In the genomic region with DNA sequence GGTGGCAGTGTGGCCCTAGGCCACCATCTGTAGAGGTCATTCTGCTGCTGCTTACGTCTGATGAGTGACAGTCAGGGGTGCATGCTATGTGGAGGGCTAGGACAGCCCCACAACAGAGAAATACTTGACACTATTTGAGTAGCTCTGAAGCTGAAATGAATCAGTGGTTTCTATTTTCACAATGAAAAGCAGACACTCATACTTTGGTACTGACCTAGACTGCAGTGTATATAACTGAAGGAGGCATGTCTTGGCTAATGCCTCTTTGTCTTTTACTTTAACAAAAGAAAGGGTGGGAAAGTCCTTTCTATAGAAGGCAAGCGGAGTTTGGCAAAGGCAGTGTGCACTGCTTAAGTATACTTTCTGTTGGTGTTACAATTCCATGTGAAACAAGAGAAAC, we compare ENCODE assay signal across 17 mouse cellular contexts.
"Had no signal": no experiment of that assay in that cellular context is flagged by ENCODE, and none has a peak within 500 bp of the region (broad histone marks: within the 10 kb centered on the region; RNA-seq: fewer than 3 reads in every experiment).

No protein-coding gene starts in this region.

- H3K4me2 ChIP-seq: neural tube, embryonic 12.5 days; neural tube, embryonic 13.5 days; neural tube, embryonic 15.5 days; stomach, embryonic 15.5 days had no signal

- H3K9me3 ChIP-seq: neural tube, embryonic 12.5 days; neural tube, embryonic 13.5 days; neural tube, embryonic 15.5 days; stomach, embryonic 15.5 days had no signal

- H3K27ac ChIP-seq: neural tube, embryonic 12.5 days; neural tube, embryonic 13.5 days; neural tube, embryonic 15.5 days; stomach, embryonic 15.5 days; stomach, postnatal 0 days had no signal

- DNase-seq: retina, postnatal 1 day; right cerebral cortex, adult 18-20 months; right cerebral cortex, postnatal 14 days; right cerebral cortex, postnatal 25 days; right cerebral cortex, postnatal 4 days; spleen, adult 18-20 months; thymus, adult 18-20 months; thymus, adult 2 months; thymus, postnatal 14 days; thymus, postnatal 25 days; thymus, postnatal 36 days; thymus, postnatal 4 days had no signal

- H3K36me3 ChIP-seq: stomach, embryonic 15.5 days had no signal

- H3K27me3 ChIP-seq: neural tube, embryonic 12.5 days; neural tube, embryonic 13.5 days; neural tube, embryonic 15.5 days; stomach, embryonic 15.5 days had no signal

- H3K4me1 ChIP-seq: neural tube, embryonic 12.5 days; neural tube, embryonic 13.5 days; neural tube, embryonic 15.5 days; stomach, embryonic 15.5 days had no signal

- H3K9ac ChIP-seq: neural tube, embryonic 12.5 days; neural tube, embryonic 13.5 days; neural tube, embryonic 15.5 days; stomach, embryonic 15.5 days had no signal

- H3K4me3 ChIP-seq: neural tube, embryonic 12.5 days; neural tube, embryonic 13.5 days; neural tube, embryonic 15.5 days; stomach, embryonic 15.5 days had no signal
